Mouse (Mus musculus): ENCODE measurements around the gene Caln1.

GRCm38 (mm10) chr5:130328366-130328765 is 40.9 kb upstream of the Caln1 start:
- TF ChIP-seq GATA1 (IDR thresholded peaks at IDR 0.05; ENCODE audit: low read length) (no peak), TAL1 (IDR thresholded peaks at IDR 0.05; ENCODE audit: low read length) (no peak)

Data from erythroblast, embryonic 14.5 days (primary cell).